Mouse (Mus musculus): ENCODE data around the gene Cyp46a1. TPM values are rescaled to one million over a fixed set of nuclear protein-coding genes. Genes with fewer than 3 reads are reported as not detected.

Gene Cyp46a1
- total RNA-seq, 2 experiments from 2014 or later = 4.9 to 7.1 TPM

DNA sequence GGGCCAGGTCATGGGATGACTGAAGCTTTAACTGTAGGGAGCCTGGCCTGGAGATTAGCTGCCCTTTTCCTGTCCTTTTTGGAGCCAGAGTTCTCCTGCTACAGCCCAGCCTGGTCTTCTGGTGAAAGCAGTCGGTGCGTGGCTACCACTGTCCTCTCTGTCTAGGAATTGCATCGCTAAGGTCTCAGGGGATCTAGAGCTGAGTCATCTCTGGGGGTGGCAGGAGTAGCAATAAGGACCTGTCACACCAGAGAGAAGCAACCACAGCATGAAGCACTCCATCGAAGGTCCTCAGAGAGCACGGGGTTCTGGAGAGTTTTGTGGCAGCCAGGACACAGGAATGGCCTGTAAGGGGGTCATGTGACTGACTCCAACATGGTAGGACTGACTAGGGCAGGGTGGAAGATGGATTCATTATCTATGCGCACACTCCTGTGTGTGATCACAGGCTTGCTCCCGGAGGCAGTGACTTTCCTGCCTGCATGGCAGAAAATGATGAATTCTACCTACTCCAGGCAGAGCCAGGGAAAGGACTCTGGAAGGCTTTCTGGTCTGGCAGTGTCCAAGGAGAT, 23.6 kb upstream of the Cyp46a1 start:
- no peak for DNase-seq (ENCODE audit: low spot score in 2 of 2)

DNA sequence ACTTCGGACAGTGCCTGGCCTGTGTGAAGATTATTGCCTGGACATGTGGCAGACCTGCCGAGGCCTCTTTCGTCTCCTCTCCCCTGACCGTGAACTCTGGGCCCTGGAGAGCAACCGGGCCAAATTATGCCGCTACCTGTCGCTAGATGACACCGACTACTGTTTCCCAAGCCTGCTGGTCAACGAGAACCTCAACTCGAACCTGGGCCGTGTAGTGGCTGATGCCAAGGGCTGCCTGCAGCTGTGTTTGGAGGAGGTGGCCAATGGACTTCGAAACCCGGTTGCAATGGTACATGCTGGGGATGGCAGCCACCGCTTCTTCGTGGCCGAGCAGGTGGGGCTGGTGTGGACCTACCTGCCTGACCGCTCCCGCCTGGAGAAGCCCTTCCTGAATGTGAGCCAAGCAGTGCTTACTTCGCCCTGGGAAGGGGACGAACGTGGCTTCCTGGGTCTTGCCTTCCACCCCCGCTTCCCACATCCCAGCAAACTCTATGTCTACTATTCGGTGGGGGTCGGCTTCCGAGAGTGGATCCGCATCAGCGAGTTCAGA, 22.4 kb upstream of the Cyp46a1 start:
- no peak for DNase-seq (ENCODE audit: low spot score in 2 of 2)

DNA sequence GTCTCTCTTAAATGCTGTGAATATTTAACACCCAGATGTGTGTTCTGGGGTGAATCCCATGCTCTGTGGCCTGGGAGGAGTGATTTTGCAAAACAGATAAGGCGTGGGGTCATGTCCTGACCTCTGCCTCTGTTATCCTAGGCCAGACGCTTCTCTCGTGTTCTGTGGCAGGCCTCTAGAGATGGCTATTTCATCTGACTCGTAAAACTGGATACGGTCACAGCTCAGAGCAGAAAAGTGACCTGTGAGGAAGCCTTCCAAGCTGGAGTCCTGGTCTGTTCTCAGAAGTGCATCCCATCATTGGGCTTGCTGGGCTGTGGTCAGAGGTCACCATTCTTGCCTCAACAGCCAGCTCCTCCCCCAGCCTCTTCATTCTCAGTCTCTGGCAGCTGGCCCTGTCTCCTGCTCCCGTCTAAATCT, 21.7 kb upstream of the Cyp46a1 start:
- DNase-seq (ENCODE audit: low spot score in 2 of 2) = no peak

DNA sequence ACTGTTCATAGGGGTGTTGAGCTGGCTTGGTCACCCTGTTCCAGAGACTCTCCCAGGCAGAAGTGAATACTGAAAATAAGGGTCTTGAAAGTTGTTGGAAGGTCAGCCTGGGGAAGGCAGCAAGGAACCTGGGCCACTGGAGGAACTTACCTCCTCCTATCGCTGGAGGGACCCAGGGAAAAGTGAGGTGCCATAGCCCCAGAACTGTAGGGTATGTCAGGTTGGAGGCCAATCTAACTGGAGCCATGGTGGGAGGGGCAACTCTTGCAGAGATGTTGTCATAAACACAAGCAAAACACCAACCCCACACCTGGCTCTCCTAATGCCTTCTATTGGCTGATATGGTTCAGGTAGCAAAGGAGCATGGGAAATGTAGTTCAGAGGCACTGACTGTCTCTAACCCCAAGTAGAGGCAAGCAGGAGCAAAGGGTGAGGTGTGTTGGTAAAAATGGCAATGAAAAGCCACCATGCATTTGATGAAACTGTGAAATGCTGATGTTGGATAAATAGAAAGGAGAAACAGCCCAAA, 20.9 kb upstream of the Cyp46a1 start:
- no peak for DNase-seq (ENCODE audit: low spot score in 2 of 2)

DNA sequence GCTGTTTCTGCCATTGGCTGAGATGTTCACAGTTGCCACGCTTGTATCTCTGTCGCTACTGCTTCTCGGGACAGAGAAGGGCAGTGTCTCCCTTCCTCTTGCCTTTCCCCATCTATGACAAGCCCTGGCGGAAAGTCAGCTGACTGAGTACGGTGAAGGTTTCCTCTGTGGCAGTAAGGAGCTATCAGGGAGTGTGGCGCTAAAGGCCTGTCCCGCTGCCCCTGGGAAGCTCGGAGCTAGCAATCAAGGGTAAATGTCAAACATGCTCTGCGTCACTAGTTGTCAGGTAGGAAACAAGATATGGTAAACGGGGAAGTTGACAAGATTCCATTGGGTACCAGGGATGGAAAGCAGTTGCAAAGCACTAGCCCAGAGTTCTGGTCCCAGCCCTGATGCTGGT, 18.4 kb upstream of the Cyp46a1 start:
- no peak for DNase-seq (ENCODE audit: low spot score in 2 of 2)

DNA sequence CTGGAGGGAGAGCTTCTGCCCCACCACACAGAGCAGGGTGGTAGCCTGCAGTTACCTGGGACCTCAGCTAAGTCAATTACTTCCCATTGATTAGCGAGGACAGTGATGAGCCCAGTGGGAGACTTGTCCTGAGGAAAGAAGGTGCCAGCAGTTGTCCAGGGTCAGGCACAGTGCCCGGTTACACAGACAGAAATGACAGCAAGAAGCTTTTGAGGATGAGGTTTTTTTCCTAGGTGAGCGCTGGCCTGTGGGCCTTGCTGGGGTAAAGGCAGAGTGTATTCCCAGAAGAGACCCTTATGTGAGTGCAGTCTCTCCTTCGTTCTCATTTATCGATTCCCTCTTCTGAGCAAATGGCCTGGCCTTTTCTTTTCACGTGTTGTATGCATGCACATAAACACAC, 17.5 kb upstream of the Cyp46a1 start:
- DNase-seq (ENCODE audit: low spot score in 2 of 2) = no peak

DNA sequence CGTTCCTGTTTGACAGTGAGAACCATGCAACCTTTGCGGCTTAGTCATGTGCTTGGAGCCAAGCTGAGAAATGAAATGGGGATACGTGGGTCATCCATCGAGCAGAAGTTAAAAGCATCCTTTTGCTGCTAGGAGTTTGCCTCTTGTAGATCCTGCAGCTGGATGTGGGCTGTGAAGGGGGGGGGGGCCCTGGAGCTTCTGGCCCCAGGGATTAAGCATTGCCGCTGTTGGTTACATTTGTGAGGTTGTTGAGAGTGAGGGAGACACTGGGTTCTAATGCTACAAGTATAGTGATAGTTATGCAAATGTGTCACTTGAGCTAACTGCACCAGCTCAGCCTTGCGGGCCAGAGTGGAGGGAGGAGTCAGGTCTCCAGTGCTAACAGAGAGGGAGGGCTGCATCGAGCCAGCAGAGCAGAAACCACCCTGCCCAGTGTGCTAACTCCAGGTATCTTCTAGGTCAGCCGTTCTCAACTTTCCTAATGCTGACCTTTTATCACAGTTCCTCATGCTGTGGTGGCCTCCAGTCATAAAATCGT, 16.9 kb upstream of the Cyp46a1 start:
- DNase-seq (ENCODE audit: low spot score in 2 of 2) = no peak

DNA sequence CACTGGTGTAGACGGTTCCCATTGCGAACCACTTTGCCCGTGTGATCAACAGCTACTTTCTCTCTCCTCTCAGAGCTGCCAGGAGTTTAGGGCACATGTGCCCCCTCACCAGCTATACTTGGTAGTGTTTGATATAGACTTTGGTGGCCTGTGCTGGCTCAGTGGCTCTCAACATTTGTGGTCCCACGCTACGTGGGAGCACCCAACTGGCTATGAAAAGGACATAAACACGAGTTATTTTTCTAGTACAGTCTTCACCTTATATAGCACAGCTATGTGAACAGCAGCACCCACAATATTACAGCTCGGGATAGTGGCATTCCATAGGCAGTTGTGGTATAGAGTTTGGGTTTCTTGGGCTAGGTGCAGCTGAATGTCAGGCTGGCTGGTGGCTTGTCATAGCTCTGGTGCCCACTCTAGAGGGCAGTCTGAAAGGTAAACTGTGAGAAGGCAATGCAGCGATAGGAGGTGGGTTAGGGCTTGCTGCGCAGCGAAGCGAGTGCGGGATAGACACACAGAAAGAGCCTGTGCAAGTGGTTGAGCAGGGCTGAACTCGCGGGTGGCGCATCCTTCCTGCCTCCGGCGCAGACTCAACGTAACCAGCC, 16.3 kb upstream of the Cyp46a1 start:
- no peak for DNase-seq (ENCODE audit: low spot score in 2 of 2)

DNA sequence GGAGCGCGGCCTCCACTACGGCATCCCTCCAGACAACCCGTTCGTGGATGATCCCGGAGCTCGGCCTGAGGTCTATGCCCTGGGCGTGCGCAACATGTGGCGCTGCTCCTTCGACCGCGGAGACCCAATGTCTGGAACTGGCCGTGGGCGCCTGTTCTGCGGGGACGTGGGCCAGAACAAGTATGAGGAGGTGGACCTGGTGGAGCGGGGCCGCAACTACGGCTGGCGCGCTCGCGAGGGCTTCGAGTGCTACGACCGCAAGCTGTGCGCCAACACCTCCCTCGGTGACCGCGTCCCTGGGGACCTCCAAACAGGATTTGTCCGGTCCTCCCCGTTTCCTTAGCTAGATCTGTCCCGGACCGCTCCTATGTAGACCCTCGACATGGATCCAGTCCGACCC, 15.7 kb upstream of the Cyp46a1 start:
- no peak for DNase-seq (ENCODE audit: low spot score in 2 of 2)

DNA sequence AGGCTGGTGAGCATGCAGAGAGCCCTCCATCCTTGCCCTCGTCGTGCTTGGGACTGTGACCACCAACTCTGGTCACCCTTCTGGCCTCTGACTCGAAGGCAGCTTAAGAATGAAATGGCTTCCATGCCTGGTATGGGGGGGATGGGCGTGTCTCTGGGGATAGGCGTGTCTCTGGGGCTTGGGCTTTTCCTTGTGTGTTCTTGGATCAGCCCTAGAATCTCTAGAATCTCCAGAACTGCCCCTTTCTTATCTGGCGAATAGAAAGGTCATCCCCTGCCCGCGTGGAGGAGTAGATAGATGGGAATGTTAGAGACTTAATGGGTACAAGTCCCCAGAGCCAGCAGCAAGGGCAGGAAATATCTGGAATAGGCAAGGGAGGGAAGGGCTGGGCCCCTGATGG, 14.1 kb upstream of the Cyp46a1 start:
- DNase-seq (ENCODE audit: low spot score in 2 of 2) = no peak

DNA sequence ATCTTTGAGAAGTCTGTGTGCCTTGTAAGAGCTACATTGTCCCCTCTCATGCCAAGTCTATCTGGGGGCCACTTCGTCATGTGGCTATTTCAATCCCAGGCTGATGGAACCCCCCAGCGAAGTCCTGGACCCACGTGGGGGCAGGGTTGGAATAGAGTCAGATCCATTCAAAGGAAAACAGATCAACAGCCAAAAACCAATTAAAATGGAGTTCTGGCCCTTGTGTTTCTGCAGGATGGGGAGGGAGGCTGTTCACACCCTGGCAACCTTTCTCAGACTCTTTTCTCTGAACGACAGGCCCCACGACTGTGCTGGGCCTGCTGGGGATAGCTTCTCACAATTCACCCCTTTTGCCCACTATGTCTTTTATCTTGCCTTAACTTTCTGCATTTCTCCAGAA, 7.8 kb upstream of the Cyp46a1 start:
- no peak for DNase-seq (ENCODE audit: low spot score in 2 of 2)

DNA sequence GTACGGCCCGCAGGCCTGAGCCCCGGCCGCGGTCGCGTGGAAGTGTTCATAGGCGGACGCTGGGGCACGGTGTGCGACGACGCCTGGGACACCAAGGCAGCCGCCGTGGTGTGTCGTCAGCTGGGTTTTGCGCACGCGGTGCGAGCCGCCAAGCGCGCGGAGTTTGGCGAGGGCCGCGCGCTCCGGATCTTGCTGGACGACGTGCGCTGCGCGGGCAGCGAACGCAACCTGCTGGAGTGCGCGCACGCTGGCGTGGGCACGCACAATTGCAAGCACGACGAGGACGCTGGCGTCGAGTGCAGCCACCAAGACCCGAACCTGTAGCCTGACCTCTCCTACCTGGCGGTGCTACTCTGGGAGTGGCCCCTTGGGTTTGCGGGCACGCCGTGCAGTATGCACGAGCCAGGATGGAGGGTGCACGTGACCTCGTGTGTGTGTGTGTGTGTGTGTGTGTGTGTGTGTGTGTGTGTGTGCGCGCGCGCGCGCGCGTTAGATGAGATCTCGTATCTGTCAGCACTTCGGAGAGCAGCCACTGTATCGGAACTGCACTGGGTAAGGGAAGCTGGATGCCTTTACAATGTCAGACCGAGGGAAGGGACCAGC, 6.2 kb upstream of the Cyp46a1 start:
- DNase-seq (ENCODE audit: low spot score in 2 of 2) = no peak

DNA sequence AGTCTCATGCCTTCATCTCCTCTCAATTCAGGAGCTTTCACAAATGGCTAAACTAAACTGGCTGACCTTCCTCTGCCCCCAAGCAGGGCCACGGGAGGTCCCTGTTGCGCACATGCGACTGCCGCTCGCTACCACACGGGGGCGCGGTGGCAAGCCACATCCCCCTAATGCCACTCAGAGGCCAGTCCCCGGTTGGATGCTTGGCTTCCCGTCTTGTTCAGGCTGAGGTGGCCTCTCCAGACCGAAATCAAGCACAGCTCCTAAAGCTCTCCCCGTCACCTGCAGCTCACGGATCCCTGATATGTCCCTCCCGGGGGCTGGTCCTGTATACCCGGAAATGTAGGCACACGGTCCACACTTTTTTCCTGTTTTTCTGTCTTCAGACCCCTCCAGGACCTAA, 1.1 kb upstream of the Cyp46a1 start:
- DNase-seq (ENCODE audit: low spot score in 2 of 2) = peak; percentile 68 to 81

DNA sequence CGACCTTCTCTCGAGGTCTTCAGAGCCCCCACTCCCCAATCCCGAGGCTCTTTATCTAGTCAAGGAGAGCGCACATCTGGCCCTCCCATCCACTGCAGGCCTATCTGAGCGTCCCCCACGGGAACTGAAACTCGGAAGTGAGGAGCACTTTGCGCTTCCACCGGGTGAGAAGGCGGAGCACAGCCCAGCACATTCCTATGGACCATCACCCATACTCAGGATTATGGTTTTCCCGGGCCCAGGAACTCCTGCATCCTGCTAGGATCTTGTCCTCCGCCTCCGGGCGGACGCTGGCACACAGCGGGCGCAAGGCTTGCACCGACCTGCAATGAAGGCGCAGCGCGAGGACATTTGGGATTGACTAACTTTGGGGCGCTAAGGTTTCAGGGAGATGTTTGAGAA, 699 bp upstream of the Cyp46a1 start:
- no peak for DNase-seq (ENCODE audit: low spot score in 2 of 2)

DNA sequence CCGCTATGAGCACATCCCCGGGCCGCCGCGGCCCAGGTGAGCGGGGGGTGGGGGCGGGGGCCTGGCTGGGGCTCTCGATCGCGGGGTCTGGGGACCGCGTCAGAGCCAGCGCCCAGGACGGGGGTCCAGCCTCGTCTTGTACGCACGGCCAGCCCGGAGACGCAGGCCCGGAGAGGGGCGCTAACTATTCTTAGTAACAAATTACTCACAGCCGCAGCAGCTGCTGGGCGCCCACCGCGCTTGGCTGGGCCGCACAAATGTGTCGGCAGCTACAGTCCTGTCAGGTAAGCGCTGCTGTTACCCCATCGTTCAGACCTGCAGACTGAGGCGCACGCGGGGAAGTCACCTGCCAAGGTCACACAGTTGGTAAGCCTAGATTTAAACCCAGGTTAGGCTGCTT, 348 bp downstream of the Cyp46a1 start:
- DNase-seq (ENCODE audit: low spot score in 2 of 2) = no peak

DNA sequence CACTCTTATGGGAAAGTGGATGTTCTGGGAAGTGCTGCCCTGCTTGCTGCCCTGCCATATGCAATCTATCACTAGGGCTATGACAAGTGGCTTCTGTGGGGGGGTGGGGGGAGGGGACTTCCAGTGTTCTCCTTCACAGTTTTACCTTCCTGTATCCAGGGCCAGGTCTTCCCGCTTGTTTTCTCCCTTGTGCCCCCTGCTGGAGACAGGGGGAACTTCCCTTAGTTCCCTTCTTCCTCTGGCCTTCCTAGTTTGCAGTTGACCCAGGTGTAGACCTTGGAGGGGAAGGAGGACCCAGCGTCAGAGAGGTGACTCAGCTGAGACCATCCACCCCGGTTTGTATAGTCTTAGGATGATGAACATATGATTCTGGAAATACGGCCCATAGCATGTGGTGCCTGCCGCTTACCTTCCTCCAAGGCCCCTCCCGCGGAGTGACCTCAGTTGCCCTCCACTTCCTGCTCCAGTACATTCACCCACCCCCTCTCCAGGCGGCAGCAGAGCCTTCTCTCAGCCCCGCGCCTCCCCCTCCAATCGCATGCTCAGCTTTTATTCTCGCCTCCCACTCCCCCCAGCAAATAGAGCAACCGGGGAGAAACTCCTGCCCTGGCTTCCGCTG, 4.5 kb downstream of the Cyp46a1 start:
- DNase-seq (ENCODE audit: low spot score in 2 of 2) = no peak

DNA sequence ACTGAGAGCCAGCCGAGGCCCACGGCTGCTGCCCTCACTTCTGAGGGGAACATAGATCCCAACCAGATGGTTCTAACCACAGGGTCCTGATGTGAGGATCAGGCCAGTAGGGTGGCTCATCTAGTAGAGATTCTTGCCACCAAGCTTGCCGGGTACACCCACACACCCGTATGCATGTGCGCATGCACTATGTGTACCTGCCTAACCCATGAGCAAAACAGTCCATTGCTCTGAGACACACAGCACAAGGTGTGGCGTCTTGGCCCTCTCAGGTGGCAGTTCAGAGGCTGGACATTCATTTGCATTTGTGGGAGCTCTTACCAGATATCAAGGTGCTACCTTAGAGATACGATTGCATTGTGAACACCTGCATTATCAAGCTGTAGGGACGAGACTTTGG, 14.0 kb downstream of the Cyp46a1 start:
- DNase-seq (ENCODE audit: low spot score in 2 of 2) = no peak

DNA sequence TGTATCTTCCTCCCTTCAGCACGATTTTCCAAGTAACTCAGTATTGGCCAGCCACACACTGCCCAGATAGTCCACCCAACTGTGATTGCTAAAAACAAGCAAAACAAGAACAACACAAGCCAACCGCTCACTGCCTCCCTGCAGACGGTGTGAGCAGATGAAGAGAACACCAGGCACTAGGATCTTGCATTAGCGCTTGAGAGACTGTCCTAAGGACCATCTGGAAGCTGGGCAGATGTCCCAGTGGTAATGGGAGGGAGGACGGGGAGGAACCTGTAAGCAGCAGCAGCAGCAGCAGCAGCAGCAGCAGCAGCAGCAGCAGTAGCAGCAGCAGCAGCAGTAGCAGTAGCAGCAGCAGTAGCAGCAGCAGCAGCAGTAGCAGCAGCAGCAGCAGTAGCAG, 14.8 kb downstream of the Cyp46a1 start:
- DNase-seq (ENCODE audit: low spot score in 2 of 2) = no peak

DNA sequence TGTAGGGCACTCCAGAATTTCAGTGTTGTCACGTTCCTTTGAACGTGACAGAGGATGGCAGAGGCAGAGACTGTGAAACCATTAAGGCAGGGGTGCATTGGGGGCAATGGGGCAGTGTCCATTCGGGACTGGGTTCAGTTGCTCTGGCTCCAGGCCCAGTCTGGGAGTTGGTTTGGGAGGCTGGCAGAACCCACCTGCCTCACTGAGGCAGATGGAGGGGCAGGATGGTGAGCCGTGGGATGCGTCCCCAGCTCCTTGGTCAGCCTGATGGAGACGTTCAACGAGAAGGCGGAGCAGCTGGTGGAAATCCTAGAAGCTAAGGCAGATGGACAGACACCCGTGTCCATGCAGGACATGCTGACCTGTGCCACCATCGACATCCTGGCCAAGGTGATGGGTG, 16.8 kb downstream of the Cyp46a1 start:
- no peak for DNase-seq (ENCODE audit: low spot score in 2 of 2)

DNA sequence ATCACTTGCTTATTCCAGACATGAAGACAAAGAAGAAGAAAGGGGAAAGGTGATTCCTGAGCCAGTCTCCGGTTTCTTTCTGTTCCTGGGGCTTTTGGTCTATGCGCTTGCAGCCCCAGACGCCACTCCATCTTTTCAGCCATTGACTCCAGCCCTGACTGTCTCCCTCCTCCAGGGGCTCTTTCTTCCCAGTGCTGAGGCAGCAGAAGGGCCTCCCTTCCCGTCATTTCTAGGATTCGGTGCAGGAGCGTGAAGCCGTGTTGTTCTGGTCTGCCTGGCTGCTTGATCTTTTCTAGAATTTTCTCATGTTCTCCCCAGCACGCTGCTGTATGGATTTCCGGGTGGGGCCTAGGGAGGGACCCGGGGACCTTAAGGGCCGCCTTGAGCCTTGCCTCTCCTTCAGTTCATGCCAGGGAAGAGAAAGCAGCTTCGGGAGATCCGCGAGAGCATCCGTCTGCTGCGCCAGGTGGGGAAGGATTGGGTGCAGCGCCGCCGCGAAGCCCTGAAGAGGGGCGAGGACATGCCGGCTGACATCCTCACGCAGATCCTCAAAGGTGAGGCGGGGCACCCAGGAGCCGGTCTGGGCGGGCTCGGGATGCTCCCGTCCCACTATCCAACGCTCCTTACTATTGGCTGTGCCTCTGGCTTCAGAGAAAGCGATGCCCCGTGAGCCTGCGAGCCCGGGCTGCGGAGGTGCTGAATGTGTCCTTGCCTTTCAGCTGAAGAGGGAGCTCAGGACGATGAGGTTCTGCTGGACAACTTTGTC, 18.4 kb downstream of the Cyp46a1 start:
- no peak for DNase-seq (ENCODE audit: low spot score in 2 of 2)

DNA sequence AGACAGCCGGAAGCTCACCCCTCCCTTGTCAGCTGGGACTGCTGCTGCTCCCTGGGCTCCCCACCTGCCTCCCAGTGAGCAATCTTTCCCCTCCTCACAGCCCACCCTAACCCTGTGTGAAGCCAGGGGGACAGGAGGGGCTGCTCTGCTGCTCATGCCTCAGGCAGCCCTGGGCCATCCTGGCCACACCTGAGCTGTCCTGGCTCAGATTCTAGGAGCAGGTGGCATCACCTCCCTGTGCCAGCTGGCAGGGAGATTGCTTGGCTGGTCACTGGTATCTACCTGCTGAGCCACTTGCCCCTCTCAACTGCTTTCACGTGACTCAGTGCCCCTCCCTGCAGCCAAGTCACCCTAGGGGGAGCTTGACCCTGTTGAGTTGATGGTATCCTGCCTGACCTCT, 20.1 kb downstream of the Cyp46a1 start:
- DNase-seq (ENCODE audit: low spot score in 2 of 2) = no peak
